Mouse (Mus musculus) hindbrain, embryonic 12.5 days (tissue): ENCODE measurements around the gene Agpat3. TPM values are rescaled to one million over a fixed set of nuclear protein-coding genes. Genes with fewer than 3 reads are reported as not detected.

Experiments
- ATAC-seq: fragments of 200-750 bp; cut with Nextera tagmentation; 2 replicates; pipeline ENCODE4 v1.8.0; 2017; ENCODE audit warnings: moderate TSS enrichment; ENCODE audit not compliant: low FRiP score
- H3K27ac ChIP-seq: fragments of 300-500 bp; sonication (generic); 2 replicates; pipeline ENCODE4 v1.5.1; 2016; ENCODE audit warnings: mild to moderate bottlenecking
- H3K27me3 ChIP-seq: fragments of 300-500 bp; sonication (generic); 2 replicates; pipeline ENCODE4 v1.6.1; 2016; ENCODE audit warnings: mild to moderate bottlenecking
- H3K36me3 ChIP-seq: fragments of 300-500 bp; sonication (generic); 2 replicates; pipeline ENCODE4 v1.6.1; 2016; ENCODE audit warnings: mild to moderate bottlenecking
- H3K4me1 ChIP-seq: fragments of 300-500 bp; sonication (generic); 2 replicates; pipeline ENCODE4 v1.6.1; 2016
- H3K4me2 ChIP-seq: fragments of 300-500 bp; sonication (generic); replicated peaks from 2 replicates; pipeline ENCODE4 v1.6.1; 2016; ENCODE audit warnings: mild to moderate bottlenecking
- H3K4me3 ChIP-seq: fragments of 300-500 bp; sonication (generic); 2 replicates; pipeline ENCODE4 v1.5.1; 2016; ENCODE audit warnings: mild to moderate bottlenecking
- H3K9ac ChIP-seq: fragments of 300-500 bp; sonication (generic); 2 replicates; pipeline ENCODE4 v1.6.1; 2016; ENCODE audit warnings: mild to moderate bottlenecking, moderate library complexity
- H3K9me3 ChIP-seq: fragments of 300-500 bp; sonication (generic); replicated peaks from 2 replicates; pipeline ENCODE4 v1.6.1; 2016; ENCODE audit warnings: mild to moderate bottlenecking
- WGBS: fragments of 180-500 bp; shearing (Covaris S2); methylation state at CpG from one replicate; pipeline ENCODE4 v1.1.7; 2016; 5-methylcytosine and 5-hydroxymethylcytosine counted together
- polyA plus RNA-seq: library from polyadenylated mRNA; unstranded; fragments of >200 nt; fragmentation: Nextera tagmentation; extraction: Ambion mirVana; gene quantifications from 2 replicates; pipeline ENCODE4 v1.2.1, GENCODE M21; 2016

Agpat3 gene
- polyA plus RNA-seq, 1 experiment from 2014 or later = 59.2 TPM

- H3K4me2 ChIP-seq = no peak overlapping the region
- no peaks in the 10 kb centered on the region for H3K4me1 ChIP-seq
- H3K9me3 ChIP-seq = no peaks in the 10 kb centered on the region
- no peak overlapping the region for H3K4me3 ChIP-seq
- H3K27ac ChIP-seq = no peak overlapping the region
- ATAC-seq = no peak
- no peaks in the 10 kb centered on the region for H3K27me3 ChIP-seq
- WGBS = 70% methylated on average over 5 of the region's 5 CpGs
- H3K9ac ChIP-seq = no peak overlapping the region
- H3K36me3 ChIP-seq = no peaks in the 10 kb centered on the region
Observed at GRCm38 (mm10) chr10:78259230-78259629, 93.1 kb downstream of the Agpat3 start.

GRCm38 (mm10) chr10:78258142-78258675 is 94.1 kb downstream of the Agpat3 start:
- H3K9ac ChIP-seq = no peak overlapping the region
- H3K4me2 ChIP-seq = no peak overlapping the region
- no peak overlapping the region for H3K4me3 ChIP-seq
- no peaks in the 10 kb centered on the region for H3K4me1 ChIP-seq
- no peaks in the 10 kb centered on the region for H3K27me3 ChIP-seq
- H3K36me3 ChIP-seq = no peaks in the 10 kb centered on the region
- ATAC-seq = no peak
- 84% methylated on average over 6 of the region's 6 CpGs for WGBS
- H3K9me3 ChIP-seq = no peaks in the 10 kb centered on the region
- H3K27ac ChIP-seq = no peak overlapping the region

DNA sequence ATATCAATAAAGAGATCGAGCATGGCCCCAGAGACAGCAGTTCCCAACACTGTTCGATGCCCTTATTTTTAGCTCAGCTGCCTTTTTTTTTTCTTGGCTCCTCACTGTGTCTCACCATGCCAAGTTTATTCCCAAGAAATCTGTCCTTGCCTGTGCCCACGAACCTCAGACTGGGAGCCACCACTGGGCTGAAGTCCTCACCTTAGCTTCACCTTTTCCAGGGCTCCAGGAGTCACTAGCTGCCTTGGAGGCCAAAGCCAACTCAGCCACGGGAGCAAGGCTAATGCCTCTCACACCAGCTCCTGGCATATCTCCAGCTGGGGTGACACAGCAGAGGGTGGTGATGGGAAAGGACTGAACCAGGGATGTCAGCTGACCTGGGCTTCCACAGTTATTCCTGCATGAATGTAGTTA is 96.6 kb downstream of the Agpat3 start:
- Histone ChIP-seq H3K9ac (no peak overlapping the region), H3K9me3 (no peaks in the 10 kb centered on the region), H3K27ac (no peak overlapping the region), H3K4me3 (no peak overlapping the region), H3K4me2 (no peak overlapping the region), H3K36me3 (no peaks in the 10 kb centered on the region), H3K4me1 (no peaks in the 10 kb centered on the region), H3K27me3 (no peaks in the 10 kb centered on the region)
- WGBS = 80% methylated on average over 4 of the region's 4 CpGs
- ATAC-seq = no peak

DNA sequence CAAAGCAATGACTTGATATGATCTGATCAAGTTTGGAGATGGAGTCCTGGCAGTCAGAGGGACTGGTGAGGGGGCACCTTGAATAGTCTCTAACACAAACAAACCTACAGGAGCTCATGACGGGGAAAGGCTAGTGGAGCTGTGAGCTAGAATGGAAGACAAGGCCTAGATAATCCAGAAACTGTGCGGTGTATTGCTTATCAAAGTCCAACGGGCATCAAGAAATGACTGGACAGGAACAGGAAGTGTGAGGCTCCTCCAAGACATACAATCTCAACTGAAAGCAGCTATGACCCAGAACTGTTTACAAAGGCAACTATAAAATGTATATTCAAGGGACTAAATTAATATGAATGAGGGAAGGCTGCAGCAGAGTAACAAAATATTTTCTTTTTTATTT is 105.1 kb downstream of the Agpat3 start:
- WGBS = 82% methylated on average over 3 of the region's 3 CpGs
- Histone ChIP-seq H3K27ac (no peak overlapping the region), H3K27me3 (no peaks in the 10 kb centered on the region), H3K4me2 (no peak overlapping the region), H3K9me3 (no peaks in the 10 kb centered on the region), H3K4me1 (peaks cover 21% of the 10 kb centered on the region), H3K9ac (no peak overlapping the region), H3K4me3 (no peak overlapping the region), H3K36me3 (no peaks in the 10 kb centered on the region)
- no peak for ATAC-seq

DNA sequence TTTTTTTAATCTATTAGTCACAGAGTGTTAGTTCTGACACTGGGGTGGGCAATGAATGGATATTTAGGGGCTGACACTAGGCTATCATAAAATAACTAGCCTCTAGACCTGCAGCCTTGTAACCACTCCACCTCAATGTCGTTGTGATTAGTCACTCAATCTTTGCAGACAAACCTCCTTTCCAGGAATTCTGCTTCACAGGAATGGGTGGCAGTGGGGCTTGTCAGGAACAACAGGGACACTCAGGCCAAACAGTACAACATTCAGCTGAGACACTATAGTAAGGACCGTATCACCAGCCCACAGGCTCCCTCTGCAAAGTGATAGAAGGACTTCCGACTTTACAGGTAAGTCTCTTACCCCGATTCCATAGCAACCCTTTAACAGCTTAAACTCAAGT is 105.6 kb downstream of the Agpat3 start:
- ATAC-seq = no peak

DNA sequence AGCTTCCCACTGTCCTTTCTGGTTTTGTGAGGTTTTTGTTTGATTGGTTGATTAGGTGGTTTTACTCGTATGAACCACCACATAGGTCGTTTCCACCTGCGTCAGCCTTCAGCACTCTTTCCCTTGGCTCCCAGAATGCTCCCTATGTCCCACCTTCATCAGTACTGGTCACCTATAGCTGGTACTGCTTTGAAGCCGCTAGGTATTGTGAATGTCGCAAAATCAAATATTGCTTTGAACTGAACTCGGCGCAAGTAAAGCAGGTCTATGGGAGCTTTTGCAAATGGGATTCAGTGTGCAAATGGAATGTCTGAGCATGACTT is 107.1 kb downstream of the Agpat3 start:
- Histone ChIP-seq H3K4me3 (peak overlapping the region; percentile 93), H3K9ac (peak overlapping the region; percentile 92), H3K4me2 (peak overlapping the region; percentile 84), H3K27me3 (no peaks in the 10 kb centered on the region), H3K4me1 (peaks cover 21% of the 10 kb centered on the region), H3K27ac (peak overlapping the region; percentile 74), H3K9me3 (no peaks in the 10 kb centered on the region), H3K36me3 (0 out of 2 replicates have a peak, but pooled peaks cover 2% of the 10 kb centered on the region)
- WGBS = 18% methylated on average over 7 of the region's 7 CpGs
- peak; percentile 48 for ATAC-seq

More for the DNA sequence above, 105.6 kb downstream of the Agpat3 start:
- Histone ChIP-seq H3K9me3 (no peaks in the 10 kb centered on the region), H3K9ac (no peak overlapping the region), H3K4me3 (no peak overlapping the region), H3K4me2 (no peak overlapping the region), H3K4me1 (peaks cover 21% of the 10 kb centered on the region), H3K27me3 (no peaks in the 10 kb centered on the region), H3K27ac (no peak overlapping the region), H3K36me3 (0 out of 2 replicates have a peak, but pooled peaks cover 1% of the 10 kb centered on the region)
- whole genome bisulfite sequencing = 94% methylated on average over 4 of the region's 4 CpGs

GRCm38 (mm10) chr10:78244438-78245224 is 107.7 kb downstream of the Agpat3 start, which contains the start of gene Trappc10:
Gene Trappc10 (minus strand): TSS chr10:78244641.
- Histone ChIP-seq H3K4me2 (peak within 1 kb of the TSS; percentile 84), H3K9me3 (no peaks in the 10 kb centered on the region), H3K9ac (peak within 1 kb of the TSS; percentile 92), H3K27ac (peak within 1 kb of the TSS; percentile 74), H3K4me3 (peak within 1 kb of the TSS; percentile 93), H3K27me3 (no peaks in the 10 kb centered on the region), H3K36me3 (0 out of 2 replicates have a peak, but pooled peaks cover 2% of the 10 kb centered on the region), H3K4me1 (peaks cover 21% of the 10 kb centered on the region)
- WGBS = 1% methylated on average over 68 of the region's 74 CpGs
- ATAC-seq = peak; percentile 96

- Histone ChIP-seq H3K36me3 (0 out of 2 replicates have a peak, but pooled peaks cover 2% of the 10 kb centered on the region), H3K9ac (peak overlapping the region; percentile 92), H3K4me2 (peak overlapping the region; percentile 84), H3K9me3 (no peaks in the 10 kb centered on the region), H3K4me3 (peak overlapping the region; percentile 93), H3K4me1 (peaks cover 21% of the 10 kb centered on the region), H3K27ac (peak overlapping the region; percentile 74; the same call in 1 of the 2 replicates), H3K27me3 (no peaks in the 10 kb centered on the region)
- WGBS = under 1% methylated on average over 33 of the region's 33 CpGs
- ATAC-seq = peak; percentile 65
Observed at GRCm38 (mm10) chr10:78244058-78244437, 108.2 kb downstream of the Agpat3 start.

DNA sequence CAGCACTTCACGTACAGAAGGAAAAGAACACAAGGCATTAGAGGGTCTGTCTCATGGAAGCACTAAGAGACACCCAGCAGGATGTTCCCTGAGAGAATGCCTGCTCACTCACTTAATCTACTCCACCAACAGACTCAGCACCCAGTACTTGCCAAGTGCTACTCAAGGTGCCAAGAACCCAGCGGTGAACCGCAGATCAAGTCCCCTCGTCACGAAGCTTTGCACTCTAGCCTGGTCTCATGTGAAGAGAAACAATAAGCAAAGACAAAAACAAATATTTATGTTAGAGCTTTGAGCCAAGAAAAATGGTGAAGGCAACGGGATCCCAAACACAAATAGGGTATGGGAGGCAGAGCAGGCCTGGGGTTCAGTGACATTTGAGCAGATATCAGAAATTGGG is 113.4 kb downstream of the Agpat3 start:
- WGBS = 86% methylated on average over 6 of the region's 6 CpGs
- Histone ChIP-seq H3K4me2 (no peak overlapping the region), H3K27ac (no peak overlapping the region), H3K4me3 (no peak overlapping the region), H3K9me3 (no peaks in the 10 kb centered on the region), H3K27me3 (no peaks in the 10 kb centered on the region), H3K4me1 (peaks cover 15% of the 10 kb centered on the region), H3K9ac (no peak overlapping the region), H3K36me3 (0 out of 2 replicates have a peak, but pooled peaks cover 7% of the 10 kb centered on the region)
- no peak for ATAC-seq

- no peak overlapping the region for H3K27ac ChIP-seq
- 0 out of 2 replicates have a peak, but pooled peaks cover 7% of the 10 kb centered on the region for H3K36me3 ChIP-seq
- no peak overlapping the region for H3K9ac ChIP-seq
- no peak overlapping the region for H3K4me3 ChIP-seq
- H3K4me2 ChIP-seq = no peak overlapping the region
- no peak for ATAC-seq
- peaks cover 9% of the 10 kb centered on the region for H3K4me1 ChIP-seq
- no peaks in the 10 kb centered on the region for H3K9me3 ChIP-seq
- H3K27me3 ChIP-seq = no peaks in the 10 kb centered on the region
- WGBS = 95% methylated on average over 5 of the region's 5 CpGs
Observed at GRCm38 (mm10) chr10:78238297-78238696, 114.0 kb downstream of the Agpat3 start.

- H3K9me3 ChIP-seq = no peaks in the 10 kb centered on the region
- H3K36me3 ChIP-seq = 0 out of 2 replicates have a peak, but pooled peaks cover 7% of the 10 kb centered on the region
- no peak overlapping the region for H3K27ac ChIP-seq
- no peak for ATAC-seq
- no peak overlapping the region for H3K4me3 ChIP-seq
- peaks cover 4% of the 10 kb centered on the region for H3K4me1 ChIP-seq
- H3K9ac ChIP-seq = no peak overlapping the region
- H3K4me2 ChIP-seq = no peak overlapping the region
- 95% methylated on average over 6 of the region's 6 CpGs for WGBS
- H3K27me3 ChIP-seq = no peaks in the 10 kb centered on the region
Observed at GRCm38 (mm10) chr10:78237809-78238208, 114.5 kb downstream of the Agpat3 start.

DNA sequence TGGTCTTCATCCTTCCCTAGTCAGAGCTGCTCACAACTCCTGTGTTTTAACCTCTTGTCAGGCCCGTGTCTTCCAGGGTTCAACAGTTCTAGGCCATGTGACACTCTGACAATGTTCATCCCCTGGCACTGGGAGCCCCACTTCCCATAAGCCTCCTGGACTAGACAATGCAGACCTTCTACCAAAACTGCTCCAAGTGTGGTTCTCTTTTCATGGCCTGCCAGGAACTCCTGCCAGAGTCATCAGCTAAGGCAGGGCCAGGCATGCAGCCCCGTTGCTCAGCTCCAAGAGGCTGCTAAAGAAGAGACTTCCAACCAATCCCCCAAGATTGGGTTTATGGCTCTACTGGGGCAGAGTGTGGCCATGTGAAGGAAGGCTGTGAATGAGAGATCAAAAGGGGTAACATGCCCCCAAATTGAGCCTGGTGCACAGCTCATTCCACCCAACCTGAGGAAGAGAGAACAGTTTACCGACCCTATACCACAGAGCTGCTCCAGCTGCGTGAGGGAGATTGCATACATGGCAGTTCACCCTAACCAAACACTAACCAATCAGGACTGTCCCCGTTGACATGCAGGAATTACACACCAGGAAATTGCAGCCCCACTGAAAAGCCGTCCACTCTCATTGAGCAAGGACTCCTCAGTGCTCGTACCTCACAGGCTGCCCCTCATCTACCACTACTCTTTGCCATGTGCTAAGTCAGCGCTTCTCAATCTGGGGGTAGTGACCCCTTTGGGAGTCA is 115.2 kb downstream of the Agpat3 start:
- no peak overlapping the region for H3K4me3 ChIP-seq
- no peak overlapping the region for H3K27ac ChIP-seq
- H3K9ac ChIP-seq = no peak overlapping the region
- no peaks in the 10 kb centered on the region for H3K27me3 ChIP-seq
- H3K4me1 ChIP-seq = no peaks in the 10 kb centered on the region
- no peak overlapping the region for H3K4me2 ChIP-seq
- ATAC-seq = no peak
- H3K9me3 ChIP-seq = no peaks in the 10 kb centered on the region
- 0 out of 2 replicates have a peak, but pooled peaks cover 7% of the 10 kb centered on the region for H3K36me3 ChIP-seq
- WGBS = 86% methylated on average over 8 of the region's 8 CpGs
